Mouse (Mus musculus): ENCODE data around the gene Trmt13. TPM values are rescaled to one million over a fixed set of nuclear protein-coding genes. Genes with fewer than 3 reads are reported as not detected.

Trmt13 gene
- polyA plus RNA-seq, 1 experiment, result 19.0 TPM

- Histone ChIP-seq H3K4me1 (ENCODE audit: control insufficient read depth, insufficient read depth, low read length) (no peaks in the 10 kb centered on the region), H3K4me3 (ENCODE audit: insufficient read depth, low read length) (no peak overlapping the region), H3K27ac (ENCODE audit: insufficient read depth, low read length) (no peak overlapping the region)
- TF ChIP-seq CTCF (IDR thresholded peaks at IDR 0.05; ENCODE audit: borderline replicate concordance, insufficient read depth, low read length), result no peak
- TF ChIP-seq POLR2A (IDR thresholded peaks at IDR 0.05; ENCODE audit: low read depth, low read length), result no peak
Measured at GRCm38 (mm10) chr3:116634853-116635252, 20.5 kb upstream of the Trmt13 start.

- H3K4me1 ChIP-seq (ENCODE audit: control insufficient read depth, insufficient read depth, low read length), result no peaks in the 10 kb centered on the region
- no peak overlapping the region for H3K27ac ChIP-seq (ENCODE audit: insufficient read depth, low read length)
- no peak overlapping the region for H3K4me3 ChIP-seq (ENCODE audit: insufficient read depth, low read length)
- TF ChIP-seq CTCF (IDR thresholded peaks at IDR 0.05; ENCODE audit: borderline replicate concordance, insufficient read depth, low read length) (no peak), POLR2A (IDR thresholded peaks at IDR 0.05; ENCODE audit: low read depth, low read length) (no peak)
Measured at GRCm38 (mm10) chr3:116634091-116634490, 19.7 kb upstream of the Trmt13 start.

GRCm38 (mm10) chr3:116632971-116633370, 18.6 kb upstream of the Trmt13 start:
- Histone ChIP-seq H3K27ac (ENCODE audit: insufficient read depth, low read length) (no peak overlapping the region), H3K4me3 (ENCODE audit: insufficient read depth, low read length) (no peak overlapping the region), H3K4me1 (ENCODE audit: control insufficient read depth, insufficient read depth, low read length) (no peaks in the 10 kb centered on the region)
- TF ChIP-seq POLR2A (IDR thresholded peaks at IDR 0.05; ENCODE audit: low read depth, low read length) (no peak), CTCF (IDR thresholded peaks at IDR 0.05; ENCODE audit: borderline replicate concordance, insufficient read depth, low read length) (no peak)

- Histone ChIP-seq H3K27ac (ENCODE audit: insufficient read depth, low read length) (no peak overlapping the region), H3K4me3 (ENCODE audit: insufficient read depth, low read length) (no peak overlapping the region), H3K4me1 (ENCODE audit: control insufficient read depth, insufficient read depth, low read length) (no peaks in the 10 kb centered on the region)
- no peak for TF ChIP-seq POLR2A (IDR thresholded peaks at IDR 0.05; ENCODE audit: low read depth, low read length)
- TF ChIP-seq CTCF (IDR thresholded peaks at IDR 0.05; ENCODE audit: borderline replicate concordance, insufficient read depth, low read length), result no peak
Measured at GRCm38 (mm10) chr3:116631459-116631858, 17.1 kb upstream of the Trmt13 start.

GRCm38 (mm10) chr3:116622641-116623040, 8.3 kb upstream of the Trmt13 start:
- Histone ChIP-seq H3K4me3 (ENCODE audit: insufficient read depth, low read length) (no peak overlapping the region), H3K4me1 (ENCODE audit: control insufficient read depth, insufficient read depth, low read length) (no peaks in the 10 kb centered on the region), H3K27ac (ENCODE audit: insufficient read depth, low read length) (no peak overlapping the region)
- TF ChIP-seq POLR2A (IDR thresholded peaks at IDR 0.05; ENCODE audit: low read depth, low read length) (no peak), CTCF (IDR thresholded peaks at IDR 0.05; ENCODE audit: borderline replicate concordance, insufficient read depth, low read length) (no peak)

GRCm38 (mm10) chr3:116620636-116621370, 6.4 kb upstream of the Trmt13 start:
- Histone ChIP-seq H3K4me3 (ENCODE audit: insufficient read depth, low read length) (no peak overlapping the region), H3K27ac (ENCODE audit: insufficient read depth, low read length) (no peak overlapping the region), H3K4me1 (ENCODE audit: control insufficient read depth, insufficient read depth, low read length) (no peaks in the 10 kb centered on the region)
- TF ChIP-seq CTCF (IDR thresholded peaks at IDR 0.05; ENCODE audit: borderline replicate concordance, insufficient read depth, low read length) (no peak), POLR2A (IDR thresholded peaks at IDR 0.05; ENCODE audit: low read depth, low read length) (no peak)

GRCm38 (mm10) chr3:116618855-116619254, 4.5 kb upstream of the Trmt13 start:
- no peak overlapping the region for H3K27ac ChIP-seq (ENCODE audit: insufficient read depth, low read length)
- H3K4me1 ChIP-seq (ENCODE audit: control insufficient read depth, insufficient read depth, low read length), result no peaks in the 10 kb centered on the region
- no peak for TF ChIP-seq CTCF (IDR thresholded peaks at IDR 0.05; ENCODE audit: borderline replicate concordance, insufficient read depth, low read length)
- no peak for TF ChIP-seq POLR2A (IDR thresholded peaks at IDR 0.05; ENCODE audit: low read depth, low read length)
- H3K4me3 ChIP-seq (ENCODE audit: insufficient read depth, low read length), result no peak overlapping the region

GRCm38 (mm10) chr3:116615318-116616068, 1.1 kb upstream of the Trmt13 start:
- TF ChIP-seq POLR2A (IDR thresholded peaks at IDR 0.05; ENCODE audit: low read depth, low read length), result no peak
- no peak for TF ChIP-seq CTCF (IDR thresholded peaks at IDR 0.05; ENCODE audit: borderline replicate concordance, insufficient read depth, low read length)
- Histone ChIP-seq H3K27ac (ENCODE audit: insufficient read depth, low read length) (no peak overlapping the region), H3K4me1 (ENCODE audit: control insufficient read depth, insufficient read depth, low read length) (no peaks in the 10 kb centered on the region), H3K4me3 (ENCODE audit: insufficient read depth, low read length) (no peak overlapping the region)

GRCm38 (mm10) chr3:116604570-116604969, 9.8 kb downstream of the Trmt13 start:
- H3K4me1 ChIP-seq (ENCODE audit: control insufficient read depth, insufficient read depth, low read length), result no peaks in the 10 kb centered on the region
- TF ChIP-seq POLR2A (IDR thresholded peaks at IDR 0.05; ENCODE audit: low read depth, low read length) (no peak), CTCF (IDR thresholded peaks at IDR 0.05; ENCODE audit: borderline replicate concordance, insufficient read depth, low read length) (no peak)
- no peak overlapping the region for H3K4me3 ChIP-seq (ENCODE audit: insufficient read depth, low read length)
- no peak overlapping the region for H3K27ac ChIP-seq (ENCODE audit: insufficient read depth, low read length)

GRCm38 (mm10) chr3:116601781-116602180, 12.6 kb downstream of the Trmt13 start:
- Histone ChIP-seq H3K27ac (ENCODE audit: insufficient read depth, low read length) (no peak overlapping the region), H3K4me1 (ENCODE audit: control insufficient read depth, insufficient read depth, low read length) (no peaks in the 10 kb centered on the region), H3K4me3 (ENCODE audit: insufficient read depth, low read length) (no peak overlapping the region)
- TF ChIP-seq CTCF (IDR thresholded peaks at IDR 0.05; ENCODE audit: borderline replicate concordance, insufficient read depth, low read length), result no peak
- TF ChIP-seq POLR2A (IDR thresholded peaks at IDR 0.05; ENCODE audit: low read depth, low read length), result no peak

All from embryonic fibroblast, embryonic 13.5 days (primary cell).